Mouse (Mus musculus) splenic B cell, adult 2 months (primary cell): Measurements from ENCODE around the gene Dcaf6.

Experiments used
- DNase-seq: peaks from one replicate; pipeline ENCODE4 v3.0.0-alpha.2; 2011; ENCODE audit warnings: low read depth, low spot score
- H3K27me3 ChIP-seq: 2 replicates; pipeline ENCODE4 v1.6.1; 2012; ENCODE audit warnings: mild to moderate bottlenecking, low read length, moderate library complexity, mixed read lengths; ENCODE audit not compliant: control insufficient read depth, poor library complexity, insufficient read depth, severe bottlenecking
- H3K36me3 ChIP-seq: 2 replicates; pipeline ENCODE4 v1.6.1; 2012; ENCODE audit warnings: mild to moderate bottlenecking, low read length, moderate library complexity, mixed read lengths; ENCODE audit not compliant: control insufficient read depth, poor library complexity, insufficient read depth, severe bottlenecking

Dcaf6 gene

DNA sequence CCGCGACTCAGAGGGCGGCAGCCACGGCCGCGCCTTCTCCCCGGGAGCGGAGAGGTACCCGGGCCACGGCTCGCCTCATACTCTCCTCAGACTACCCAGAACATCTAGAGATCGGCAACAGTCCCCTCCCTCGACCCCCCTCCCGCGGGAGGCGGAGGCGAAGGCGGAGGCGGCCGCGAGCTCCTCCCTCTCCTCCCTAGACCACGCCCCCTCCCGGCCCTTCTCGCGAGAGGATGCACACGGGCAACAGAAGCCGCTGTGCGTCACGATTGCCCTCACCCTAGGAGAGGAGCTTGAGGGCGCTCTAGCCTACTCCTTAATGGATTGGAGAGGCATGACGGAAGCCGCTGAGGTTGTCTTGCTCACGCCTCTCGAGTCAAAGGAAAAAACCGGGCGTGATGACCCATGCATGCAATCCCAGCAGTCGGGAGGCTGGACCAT is at the start of gene Dcaf6, which contains the start of gene Mpc2:
TSS of gene Dcaf6 (minus strand) at position 116 of the 441 bp plus-strand sequence.
TSS of gene Mpc2 (plus strand) at position 278 of the 441 bp plus-strand sequence.
- DNase-seq: peak; percentile 99
- Histone ChIP-seq H3K27me3 (no peaks in the 10 kb centered on the region), H3K36me3 (no peaks in the 10 kb centered on the region)

DNA sequence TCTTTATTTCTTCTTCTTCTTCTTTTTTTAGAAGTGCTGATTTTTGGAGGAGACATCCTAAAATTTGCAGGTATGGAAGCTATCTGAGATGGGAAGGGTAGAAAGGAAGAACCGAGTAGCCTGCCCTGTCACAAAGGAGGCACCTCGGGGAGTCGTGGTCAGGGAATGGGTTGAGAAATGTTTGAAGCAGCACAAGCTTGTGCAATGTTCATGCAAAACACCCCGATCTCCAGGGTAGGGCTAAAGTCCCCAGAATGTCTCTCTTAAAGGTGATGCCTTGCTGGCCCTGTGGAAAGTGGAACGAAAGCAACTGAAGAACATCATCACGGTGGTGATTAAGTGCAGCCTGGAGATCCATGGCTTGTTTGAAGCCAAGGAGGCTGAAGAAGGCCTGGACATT is 46.0 kb upstream of the Dcaf6 start:
- Histone ChIP-seq H3K27me3 (no peaks in the 10 kb centered on the region), H3K36me3 (no peaks in the 10 kb centered on the region)
- DNase-seq: no peak

DNA sequence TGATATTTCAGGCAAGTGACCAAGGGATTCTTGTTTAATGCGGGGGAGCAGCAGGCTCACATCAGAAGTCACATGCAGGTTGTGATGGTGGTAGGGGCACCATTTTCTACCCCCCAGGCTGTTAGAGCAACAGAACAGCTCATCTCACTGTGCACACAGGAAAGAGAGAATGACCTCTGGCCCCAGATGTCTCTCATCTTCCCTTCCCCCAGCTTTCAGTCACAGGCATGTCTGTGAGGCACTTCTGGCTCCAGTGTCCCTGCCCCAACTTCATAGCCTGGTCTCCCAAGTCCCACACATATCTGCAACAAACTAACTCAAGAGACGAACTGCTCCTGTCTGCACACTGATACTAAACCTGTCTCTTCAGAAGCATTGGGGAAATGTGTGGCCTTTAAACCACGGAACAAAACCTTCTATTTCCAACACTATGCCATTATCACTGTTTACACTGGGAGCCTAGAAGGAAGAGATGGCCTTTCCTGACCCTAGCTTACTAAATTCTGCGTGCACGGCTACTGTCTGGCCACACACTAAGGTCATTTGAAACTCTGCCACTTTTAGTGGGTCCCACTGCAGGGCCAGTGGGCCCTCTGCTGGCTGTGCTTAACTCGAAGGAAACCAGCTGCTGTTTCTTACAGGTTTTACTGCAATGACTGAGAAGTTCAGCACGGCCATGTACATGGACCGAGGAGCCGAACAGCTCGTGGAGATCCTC is 43.2 kb upstream of the Dcaf6 start:
- Histone ChIP-seq H3K36me3 (no peaks in the 10 kb centered on the region), H3K27me3 (no peaks in the 10 kb centered on the region)
- DNase-seq: peak; percentile 38

DNA sequence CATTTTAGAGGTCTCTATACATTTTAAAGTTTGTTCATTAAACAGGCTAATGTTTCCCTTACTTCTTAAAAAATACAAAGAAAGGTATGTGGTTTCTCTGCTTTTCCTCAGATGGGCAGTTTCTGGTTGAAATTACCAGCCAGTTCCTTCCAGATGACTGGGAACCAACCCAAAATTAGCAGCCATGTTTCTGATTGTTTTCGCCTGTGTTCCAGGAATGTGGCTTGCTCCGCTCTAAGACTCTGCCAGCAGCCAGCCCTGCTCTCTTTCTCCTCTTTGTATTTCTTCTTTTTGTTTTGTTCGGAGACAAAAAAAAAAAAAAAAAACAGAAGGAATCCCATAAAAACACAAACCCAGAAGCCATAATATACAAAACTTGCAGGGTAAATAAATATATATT is 38.6 kb upstream of the Dcaf6 start:
- no peak for DNase-seq
- H3K27me3 ChIP-seq: no peaks in the 10 kb centered on the region

DNA sequence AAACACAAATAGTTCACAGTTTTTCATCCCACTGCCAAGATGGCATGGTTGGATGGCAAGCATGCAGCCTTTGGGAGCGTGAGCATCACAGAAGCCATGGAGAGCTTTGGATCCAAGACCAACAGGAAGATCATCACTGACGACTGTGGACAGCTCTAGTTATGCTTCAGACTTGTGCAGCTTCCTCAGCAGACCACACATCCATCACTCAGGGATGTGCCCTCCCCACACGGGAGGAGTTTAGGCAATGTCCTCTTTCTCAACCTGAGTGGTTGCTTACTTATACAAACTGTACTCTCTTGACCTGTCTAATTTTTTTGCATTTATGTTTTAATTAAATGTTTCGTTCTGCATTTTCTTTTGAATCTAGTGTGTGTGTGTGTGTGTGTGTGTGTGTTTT is 28.9 kb upstream of the Dcaf6 start:
- no peaks in the 10 kb centered on the region for H3K36me3 ChIP-seq
- no peaks in the 10 kb centered on the region for H3K27me3 ChIP-seq
- no peak for DNase-seq

More for the DNA sequence above, 38.6 kb upstream of the Dcaf6 start:
- no peaks in the 10 kb centered on the region for H3K36me3 ChIP-seq

DNA sequence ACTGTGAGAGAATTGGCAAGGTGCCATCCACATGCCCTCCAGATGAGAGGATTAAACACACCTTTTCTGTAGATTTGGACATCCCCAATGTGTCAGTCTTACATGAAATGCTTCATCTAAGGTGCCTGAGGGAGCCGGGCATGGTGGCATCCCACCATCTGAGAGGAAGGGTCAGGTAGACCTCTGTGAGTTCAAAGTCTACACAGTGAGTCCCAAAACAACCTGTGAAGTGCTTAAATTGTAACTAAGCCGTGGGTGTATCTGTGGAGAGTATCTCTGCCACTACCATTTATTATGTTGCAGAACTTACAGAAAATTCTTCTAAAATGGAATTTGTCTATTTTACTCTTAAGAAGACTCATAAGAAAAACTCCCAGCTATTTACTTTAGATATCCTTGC is 25.8 kb upstream of the Dcaf6 start:
- no peak for DNase-seq
- Histone ChIP-seq H3K27me3 (no peaks in the 10 kb centered on the region), H3K36me3 (0 out of 2 replicates have a peak, but pooled peaks cover 2% of the 10 kb centered on the region)

DNA sequence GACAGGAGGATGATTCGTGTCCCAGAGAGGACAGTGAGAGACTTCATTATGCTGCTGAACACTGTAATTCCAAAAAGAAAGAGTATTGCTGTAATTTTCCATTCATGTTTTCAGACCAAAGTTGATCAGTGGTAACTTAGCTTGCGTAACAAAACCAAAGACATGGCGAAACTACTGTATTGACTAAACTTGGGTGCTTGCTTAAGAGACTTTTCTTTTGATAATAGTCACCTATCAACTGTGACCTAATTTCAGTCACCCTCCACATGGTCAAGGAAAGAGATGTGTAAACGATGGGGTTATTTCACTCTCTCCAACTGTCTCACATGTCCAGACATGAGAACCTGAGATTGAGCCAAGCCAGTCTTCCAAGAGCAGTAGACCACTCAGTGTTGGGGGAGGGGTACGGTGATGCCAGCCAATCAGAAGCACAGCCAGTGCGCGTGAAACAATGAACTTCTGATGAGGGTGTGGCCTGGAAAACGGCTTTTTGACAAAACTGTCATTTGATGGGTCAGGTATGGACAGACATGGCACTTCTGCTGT is 24.5 kb upstream of the Dcaf6 start, which contains the start of gene Adcy10:
TSS of gene Adcy10 (plus strand) at position 496 of the 546 bp plus-strand sequence.
- no peak for DNase-seq
- Histone ChIP-seq H3K27me3 (no peaks in the 10 kb centered on the region), H3K36me3 (0 out of 2 replicates have a peak, but pooled peaks cover 4% of the 10 kb centered on the region)

DNA sequence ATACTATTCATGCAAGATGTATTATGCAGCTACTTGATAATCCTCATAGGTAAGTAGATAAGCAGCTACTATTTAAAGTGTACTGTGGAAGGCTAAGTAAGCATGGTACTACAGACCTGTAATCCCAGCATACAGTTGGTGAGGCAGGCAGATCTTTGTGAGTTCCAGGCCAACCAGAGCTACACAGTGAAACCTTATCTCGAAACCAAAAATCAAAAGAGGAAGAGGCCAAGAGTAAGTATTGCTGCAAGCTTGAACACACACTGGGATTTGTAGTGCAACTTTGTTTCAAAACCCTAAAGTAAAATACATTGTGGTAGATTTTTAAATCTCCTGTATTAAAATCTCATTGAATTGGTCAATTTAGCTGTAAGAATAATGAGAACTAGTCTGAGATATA is 11.2 kb upstream of the Dcaf6 start:
- Histone ChIP-seq H3K27me3 (no peaks in the 10 kb centered on the region), H3K36me3 (no peaks in the 10 kb centered on the region)
- DNase-seq: peak; percentile 41

DNA sequence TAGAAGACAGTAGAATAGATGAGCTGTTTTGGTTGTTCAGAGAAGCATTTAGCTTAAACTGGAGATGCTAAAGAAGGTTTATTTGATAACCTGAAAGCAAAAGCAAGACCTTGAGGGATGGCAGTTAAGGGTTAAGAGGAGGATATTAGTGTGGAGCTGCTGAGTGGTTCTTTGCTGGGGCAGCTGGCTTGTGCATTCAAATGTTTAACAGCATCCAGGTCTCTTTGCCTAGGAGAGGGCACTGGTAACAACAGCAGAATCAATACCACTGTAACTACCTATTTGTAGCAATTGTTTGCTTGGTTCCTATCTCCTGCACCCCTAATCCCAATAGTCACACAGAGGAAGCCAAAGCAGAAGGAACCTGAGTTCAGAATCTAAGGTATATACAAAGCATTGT is 9.4 kb upstream of the Dcaf6 start:
- DNase-seq: no peak
- Histone ChIP-seq H3K36me3 (no peaks in the 10 kb centered on the region), H3K27me3 (no peaks in the 10 kb centered on the region)

DNA sequence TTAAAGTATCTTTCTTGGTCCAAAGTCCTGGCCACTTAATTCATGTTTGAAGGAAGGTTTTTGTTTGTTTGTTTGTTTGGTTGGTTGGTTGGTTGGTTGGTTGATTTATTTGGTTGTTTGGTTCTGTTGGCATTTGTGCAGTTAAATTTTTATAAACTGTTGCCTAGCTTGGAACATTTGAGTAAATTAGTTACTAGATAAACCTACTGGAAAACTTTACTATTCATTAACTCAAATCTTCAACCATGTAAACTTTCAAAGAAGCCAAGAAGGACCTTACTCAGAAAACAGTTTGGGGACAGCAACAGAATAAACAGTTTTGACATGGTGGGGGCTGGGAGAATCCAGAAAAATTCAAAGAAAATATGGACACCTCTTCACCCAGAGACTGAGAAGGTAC is 8.7 kb upstream of the Dcaf6 start:
- DNase-seq: no peak
- no peaks in the 10 kb centered on the region for H3K27me3 ChIP-seq
- no peaks in the 10 kb centered on the region for H3K36me3 ChIP-seq

DNA sequence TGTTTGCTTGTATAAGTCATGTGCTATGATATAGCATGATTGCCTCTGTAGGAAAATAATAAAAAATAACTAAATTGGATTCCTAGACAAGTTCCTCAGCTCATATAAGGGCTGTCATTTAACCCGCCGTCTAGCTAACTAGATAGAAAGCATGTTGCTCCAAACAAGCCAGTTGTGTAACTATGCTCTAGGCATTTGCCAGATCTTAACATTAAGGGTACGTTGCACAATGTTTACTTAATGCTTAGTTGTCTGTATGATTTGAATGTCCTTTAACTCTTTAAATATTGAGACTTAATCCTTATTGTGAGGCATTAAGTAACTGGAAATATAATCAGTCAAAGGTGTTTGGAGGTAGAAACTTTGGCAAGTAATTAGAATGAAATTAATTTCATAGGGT is 4.3 kb upstream of the Dcaf6 start:
- H3K36me3 ChIP-seq: no peaks in the 10 kb centered on the region
- no peak for DNase-seq

DNA sequence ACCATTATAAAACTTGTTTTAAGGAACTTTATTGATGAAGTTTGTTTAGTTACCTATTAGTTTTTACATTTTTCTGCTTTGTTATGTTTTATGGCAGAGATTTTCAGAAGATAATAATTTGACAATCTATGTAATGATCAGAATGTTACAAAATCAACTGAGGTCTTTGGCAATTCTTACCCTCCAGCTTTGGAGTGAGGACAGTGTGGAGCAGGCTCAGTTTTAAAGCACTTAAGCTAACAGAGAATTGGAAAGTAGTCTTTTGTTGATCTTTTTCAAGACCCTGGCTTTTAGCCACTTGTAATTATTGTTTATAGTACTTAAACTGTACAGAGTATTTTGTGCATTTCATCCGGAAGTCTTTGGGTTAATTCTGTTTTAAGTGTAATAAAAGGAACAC is 2.6 kb upstream of the Dcaf6 start:
- Histone ChIP-seq H3K36me3 (no peaks in the 10 kb centered on the region), H3K27me3 (no peaks in the 10 kb centered on the region)
- no peak for DNase-seq

More for the DNA sequence above, 4.3 kb upstream of the Dcaf6 start:
- H3K27me3 ChIP-seq: no peaks in the 10 kb centered on the region

DNA sequence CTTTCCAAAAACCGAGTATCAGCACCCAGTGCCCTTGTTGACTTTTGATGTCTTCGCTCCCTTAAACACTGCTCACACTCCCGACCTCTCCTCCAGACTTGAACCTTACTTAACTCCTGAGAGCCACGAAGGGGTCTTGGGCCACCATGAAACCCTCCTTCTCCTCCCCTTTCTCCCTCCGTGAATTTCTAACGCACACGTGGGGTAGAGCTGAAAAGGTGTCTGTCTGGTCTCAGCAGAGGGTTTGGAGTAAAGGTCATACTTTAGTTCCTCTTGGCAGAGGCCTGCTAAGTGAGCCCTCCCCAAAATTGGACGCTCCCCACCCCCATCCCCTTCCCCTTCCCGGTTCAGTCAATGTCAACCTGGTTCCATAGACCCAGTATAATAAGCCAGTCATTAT is 1.4 kb upstream of the Dcaf6 start:
- no peaks in the 10 kb centered on the region for H3K36me3 ChIP-seq
- no peaks in the 10 kb centered on the region for H3K27me3 ChIP-seq
- no peak for DNase-seq

DNA sequence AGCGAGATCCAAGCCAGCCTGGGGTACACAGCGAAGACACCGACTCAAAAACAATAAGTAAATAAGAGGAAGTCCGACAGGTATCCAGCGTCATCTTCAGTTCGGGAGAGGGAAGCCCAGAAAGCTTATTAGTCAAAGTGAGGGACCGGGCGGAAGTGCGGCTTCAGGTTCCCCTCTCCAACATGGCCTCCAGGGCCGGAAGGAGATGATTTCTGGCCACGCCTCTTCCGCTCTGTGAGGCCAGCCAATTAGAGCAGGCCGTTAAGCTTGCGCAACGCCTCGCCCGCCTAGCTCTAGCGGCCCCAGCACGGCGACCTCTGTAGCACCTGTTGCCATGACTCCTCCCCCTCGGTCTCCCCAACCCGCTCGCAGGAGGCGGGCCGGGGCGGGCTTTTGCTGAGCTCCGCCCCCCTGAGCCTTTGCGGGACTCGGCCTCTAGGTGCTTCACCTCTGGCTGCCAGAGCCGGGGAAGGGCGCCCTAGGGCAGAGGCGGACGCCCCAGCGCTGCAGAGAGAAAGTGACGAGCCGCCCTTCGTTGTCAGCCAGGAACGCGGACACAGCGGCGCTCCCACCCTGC is 614 bp upstream of the Dcaf6 start:
- peak; percentile 100 for DNase-seq
- H3K27me3 ChIP-seq: no peaks in the 10 kb centered on the region
- H3K36me3 ChIP-seq: no peaks in the 10 kb centered on the region

DNA sequence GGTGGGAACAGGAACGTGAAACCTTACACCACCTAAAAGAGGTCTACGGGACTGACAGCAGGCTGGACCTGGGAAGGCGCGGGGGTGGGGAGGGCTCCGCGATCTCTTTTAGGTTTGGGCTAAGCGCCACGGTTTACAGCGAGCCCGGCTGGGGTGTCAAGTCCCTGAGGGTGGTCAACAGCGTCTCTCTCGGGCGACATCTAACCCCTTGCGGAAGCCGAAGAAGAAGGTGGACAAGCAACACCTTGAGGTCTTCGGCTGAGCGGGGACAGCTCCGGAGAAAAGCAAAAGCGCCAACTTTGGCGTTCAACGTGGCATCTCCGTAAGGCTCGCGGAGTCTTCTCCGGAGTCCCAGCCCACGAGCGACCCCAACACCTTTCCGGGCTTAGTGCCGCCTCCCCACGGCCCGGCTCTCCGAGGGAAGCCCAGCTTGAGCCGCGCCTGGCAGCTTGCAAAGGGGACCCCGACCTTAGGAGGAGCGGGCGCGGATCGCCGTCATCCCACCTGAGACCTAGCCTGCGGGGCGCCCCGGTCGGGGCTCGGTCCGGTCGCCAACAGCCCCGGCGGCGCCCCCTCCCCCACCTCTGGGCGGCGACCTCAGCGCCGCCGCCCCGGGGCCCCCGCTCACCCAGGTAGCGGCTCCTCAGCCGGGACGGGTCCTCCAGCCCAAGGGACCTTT is 633 bp downstream of the Dcaf6 start:
- Histone ChIP-seq H3K27me3 (no peaks in the 10 kb centered on the region), H3K36me3 (no peaks in the 10 kb centered on the region)
- DNase-seq: peak; percentile 54
